ENCODE assay signal across 8 mouse cellular contexts in the genomic region with DNA sequence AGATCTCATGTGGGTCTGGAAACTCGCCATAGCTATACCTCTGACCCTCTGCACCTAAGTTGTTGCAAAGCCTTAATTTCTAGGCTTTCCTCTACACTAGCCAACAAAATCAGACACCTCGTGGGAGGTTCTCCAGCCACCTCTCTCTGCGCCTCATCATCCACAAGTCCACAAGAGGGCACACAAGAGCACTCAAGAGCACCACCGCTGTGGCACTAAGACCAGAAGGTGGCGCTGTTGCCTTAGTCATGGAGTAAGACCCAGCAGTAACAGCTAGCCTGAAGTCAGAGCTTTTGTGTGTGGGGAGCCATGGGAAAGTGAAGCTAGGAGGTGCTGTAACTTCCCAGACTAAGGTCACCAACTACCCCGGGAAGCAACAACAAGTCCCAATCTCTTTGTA. TPM values are rescaled to one million over a fixed set of nuclear protein-coding genes. Genes with fewer than 3 reads are reported as not detected.
A peak's percentile ranks its signal among the peaks of the same experiment; 100 is the strongest.
DNase-seq lines count a peak whose midpoint lies in the region; ATAC-seq and TF ChIP-seq lines count a peak whose summit lies in the region.

No protein-coding gene starts in this region.

- WGBS in embryonic facial prominence, embryonic 13.5 days = 3% methylated on average over 6 of the region's 6 CpGs
- 1% methylated on average over 6 of the region's 6 CpGs for WGBS in kidney, adult 2 months
- WGBS in limb, embryonic 11.5 days = 3% methylated on average over 6 of the region's 6 CpGs
- WGBS in midbrain, embryonic 16.5 days = 2% methylated on average over 6 of the region's 6 CpGs

- ATAC-seq in embryonic facial prominence, embryonic 13.5 days (ENCODE audit: insufficient number of reproducible peaks, insufficient read depth, low FRiP score, low TSS enrichment, low read depth) = 0 out of 2 replicates have a peak, but pooled peaks have one; percentile 63
- peak; percentile 75; the same call in 1 of the 2 replicates for ATAC-seq in limb, embryonic 11.5 days (ENCODE audit: insufficient number of reproducible peaks, low FRiP score, low TSS enrichment, low read depth)
- ATAC-seq in midbrain, embryonic 16.5 days = peak; percentile 95

- peak; percentile 100; the same call in 1 of the 2 replicates for TF ChIP-seq CTCF in kidney, adult 2 months (conservative IDR thresholded peaks at IDR 0.05; ENCODE audit: insufficient read depth, insufficient read length, low read depth, low read length)

- H3K9me3 ChIP-seq in embryonic facial prominence, embryonic 13.5 days = no peaks in the 10 kb centered on the region
- H3K9me3 ChIP-seq in limb, embryonic 11.5 days (ENCODE audit: control insufficient read depth, low read length) = no peaks in the 10 kb centered on the region
- no peaks in the 10 kb centered on the region for H3K9me3 ChIP-seq in midbrain, embryonic 16.5 days (replicated peaks; ENCODE audit: control insufficient read depth, low read length, poor library complexity, severe bottlenecking)

- TF ChIP-seq POLR2A in kidney, adult 2 months (IDR thresholded peaks at IDR 0.05; ENCODE audit: low read depth, low read length) = no peak

- no peak overlapping the region for H3K4me2 ChIP-seq in embryonic facial prominence, embryonic 13.5 days
- no peak overlapping the region for H3K4me2 ChIP-seq in limb, embryonic 11.5 days (ENCODE audit: low read depth, severe bottlenecking)
- H3K4me2 ChIP-seq in midbrain, embryonic 16.5 days (ENCODE audit: low read length) = no peak overlapping the region

- peak; percentile 97 for DNase-seq in 3T3-L1 (ENCODE audit: low read depth, low spot score)
- DNase-seq in adrenal gland, postnatal 36 days = peak; percentile 92 to 93
- DNase-seq in heart, adult 18-20 months = peak; percentile 92 to 97
- DNase-seq in kidney, adult 2 months = peak; percentile 96
- peak; percentile 99 for DNase-seq in limb, embryonic 11.5 days (ENCODE audit: low spot score)
- peak; percentile 65 to 87 for DNase-seq in spleen, postnatal 10 days (ENCODE audit: low spot score in 2 of 2)

- H3K27me3 ChIP-seq in embryonic facial prominence, embryonic 13.5 days = no peaks in the 10 kb centered on the region
- no peaks in the 10 kb centered on the region for H3K27me3 ChIP-seq in kidney, adult 2 months (replicated peaks; ENCODE audit: control insufficient read depth, insufficient read depth, low read length)
- no peaks in the 10 kb centered on the region for H3K27me3 ChIP-seq in limb, embryonic 11.5 days (ENCODE audit: control insufficient read depth, insufficient read depth, low read length)
- no peaks in the 10 kb centered on the region for H3K27me3 ChIP-seq in midbrain, embryonic 16.5 days (ENCODE audit: control insufficient read depth, insufficient read depth, low read depth, low read length)

- no peak overlapping the region for H3K9ac ChIP-seq in embryonic facial prominence, embryonic 13.5 days
- no peak overlapping the region for H3K9ac ChIP-seq in limb, embryonic 11.5 days (ENCODE audit: low read length)
- H3K9ac ChIP-seq in midbrain, embryonic 16.5 days (ENCODE audit: low read depth, low read length) = no peak overlapping the region

- no peak overlapping the region for H3K4me3 ChIP-seq in embryonic facial prominence, embryonic 13.5 days
- no peak overlapping the region for H3K4me3 ChIP-seq in kidney, adult 2 months (ENCODE audit: insufficient read depth, low read depth, low read length)
- no peak overlapping the region for H3K4me3 ChIP-seq in limb, embryonic 11.5 days (ENCODE audit: low read depth, low read length)
- no peak overlapping the region for H3K4me3 ChIP-seq in midbrain, embryonic 16.5 days (ENCODE audit: low read depth, low read length)

- no peak overlapping the region for H3K27ac ChIP-seq in embryonic facial prominence, embryonic 13.5 days
- H3K27ac ChIP-seq in kidney, adult 2 months (ENCODE audit: insufficient read depth, low read depth, low read length) = no peak overlapping the region
- H3K27ac ChIP-seq in limb, embryonic 11.5 days (replicated peaks; ENCODE audit: low read depth, low read length) = no peak overlapping the region
- no peak overlapping the region for H3K27ac ChIP-seq in midbrain, embryonic 16.5 days (ENCODE audit: low read length)

- peaks cover 10% of the 10 kb centered on the region for H3K4me1 ChIP-seq in embryonic facial prominence, embryonic 13.5 days
- no peaks in the 10 kb centered on the region for H3K4me1 ChIP-seq in kidney, adult 2 months (ENCODE audit: control insufficient read depth, insufficient read depth, low read length)
- no peaks in the 10 kb centered on the region for H3K4me1 ChIP-seq in limb, embryonic 11.5 days (ENCODE audit: control insufficient read depth, insufficient read depth, low read length)
- H3K4me1 ChIP-seq in midbrain, embryonic 16.5 days (ENCODE audit: control insufficient read depth, insufficient read depth, low read length) = no peaks in the 10 kb centered on the region

- H3K36me3 ChIP-seq in embryonic facial prominence, embryonic 13.5 days = no peaks in the 10 kb centered on the region
- no peaks in the 10 kb centered on the region for H3K36me3 ChIP-seq in kidney, adult 2 months (ENCODE audit: control insufficient read depth, insufficient read depth, low read length)
- H3K36me3 ChIP-seq in limb, embryonic 11.5 days (ENCODE audit: control insufficient read depth, insufficient read depth, low read length) = no peaks in the 10 kb centered on the region
- H3K36me3 ChIP-seq in midbrain, embryonic 16.5 days (ENCODE audit: control insufficient read depth, insufficient read depth, low read length) = no peaks in the 10 kb centered on the region

RNA-seq across cellular contexts. Expression of gene Snx19, which starts 53.6 kb away (rescaled TPM):
- 10 to 100 TPM; 30.8 to 33.7 TPM for total RNA-seq in adrenal gland, postnatal 36 days (2021)
- polyA plus RNA-seq in embryonic facial prominence, embryonic 13.5 days (2015; fragmentation: Nextera tagmentation; extraction: Ambion mirVana) = 19.9 and 22.2 TPM in 2 replicates
- total RNA-seq in heart, adult 18-20 months (2021) = 10 to 100 TPM; 23.0 to 27.9 TPM
- 15.7 and 17.6 TPM in 2 replicates for polyA plus RNA-seq in kidney, adult 2 months (2012; rRNA removed)
- polyA plus RNA-seq in limb, embryonic 11.5 days (2014; fragmentation: Nextera tagmentation; extraction: Ambion mirVana) = 21.9 and 22.4 TPM in 2 replicates
- polyA plus RNA-seq in midbrain, embryonic 16.5 days (2015; fragmentation: Nextera tagmentation; extraction: Ambion mirVana) = 23.2 and 24.5 TPM in 2 replicates
